Mouse (Mus musculus) adrenal gland, postnatal 25 days (tissue): ENCODE measurements around the gene Baz1b. TPM values are rescaled to one million over a fixed set of nuclear protein-coding genes. Genes with fewer than 3 reads are reported as not detected.
"Not testable (repeated sequence)": the region's sequence is repeated elsewhere in the genome, so short reads cannot be mapped to it uniquely, and the experiment has no call there.

Experiments
- DNase-seq: peaks from one replicate; pipeline ENCODE4 v3.0.0; 2021; ENCODE audit warnings: mixed read lengths
- total RNA-seq: library from RNA; stranded (reverse); gene quantifications from 2 replicates; pipeline ENCODE4 v1.2.3, GENCODE M21; 2021

The Baz1b gene
- total RNA-seq, 1 experiment from 2014 or later, result 85.7 TPM

- no peak for DNase-seq
Observed at GRCm38 (mm10) chr5:135179616-135180015, 7.4 kb upstream of the Baz1b start.

DNA sequence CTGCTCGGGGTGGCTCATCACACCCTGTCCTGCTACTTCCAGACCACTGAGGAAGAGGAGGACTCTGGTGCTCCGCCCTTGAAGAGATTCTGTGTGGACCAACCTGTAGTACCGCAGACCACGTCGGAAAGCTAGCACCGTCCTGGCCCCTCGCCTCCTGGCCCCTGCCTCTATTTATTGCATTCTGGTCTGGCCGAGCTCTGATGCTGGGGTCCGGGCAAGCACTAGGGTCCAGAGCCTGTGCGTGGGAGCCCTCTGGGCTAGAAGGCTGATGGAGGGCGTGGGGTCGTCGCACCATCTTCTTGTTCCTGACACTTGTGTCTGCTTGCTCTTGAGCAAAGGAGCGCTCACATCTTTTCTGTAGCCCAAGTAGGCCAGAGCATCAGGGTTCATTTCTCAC is 6.3 kb upstream of the Baz1b start:
- DNase-seq, result no peak

DNA sequence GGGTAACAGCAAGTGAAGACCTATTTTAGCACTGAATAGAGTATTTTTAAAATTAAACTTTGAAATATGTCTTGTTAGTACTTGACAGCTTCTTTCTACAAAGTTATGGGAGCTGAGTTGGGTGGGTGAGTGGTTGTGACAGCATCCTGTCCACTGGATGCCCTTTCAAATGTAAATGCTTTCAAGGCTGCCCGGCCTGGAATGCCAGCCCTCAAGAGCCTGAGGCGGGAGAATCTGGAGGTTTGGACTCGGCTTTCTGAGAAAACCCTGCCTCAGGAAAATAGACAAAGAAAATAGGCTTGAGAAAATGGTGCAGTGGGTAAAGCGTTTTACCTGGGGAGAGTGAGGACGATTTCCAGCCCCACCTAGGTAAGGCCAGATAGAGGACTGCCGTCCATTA is 5.3 kb upstream of the Baz1b start:
- no peak for DNase-seq

DNA sequence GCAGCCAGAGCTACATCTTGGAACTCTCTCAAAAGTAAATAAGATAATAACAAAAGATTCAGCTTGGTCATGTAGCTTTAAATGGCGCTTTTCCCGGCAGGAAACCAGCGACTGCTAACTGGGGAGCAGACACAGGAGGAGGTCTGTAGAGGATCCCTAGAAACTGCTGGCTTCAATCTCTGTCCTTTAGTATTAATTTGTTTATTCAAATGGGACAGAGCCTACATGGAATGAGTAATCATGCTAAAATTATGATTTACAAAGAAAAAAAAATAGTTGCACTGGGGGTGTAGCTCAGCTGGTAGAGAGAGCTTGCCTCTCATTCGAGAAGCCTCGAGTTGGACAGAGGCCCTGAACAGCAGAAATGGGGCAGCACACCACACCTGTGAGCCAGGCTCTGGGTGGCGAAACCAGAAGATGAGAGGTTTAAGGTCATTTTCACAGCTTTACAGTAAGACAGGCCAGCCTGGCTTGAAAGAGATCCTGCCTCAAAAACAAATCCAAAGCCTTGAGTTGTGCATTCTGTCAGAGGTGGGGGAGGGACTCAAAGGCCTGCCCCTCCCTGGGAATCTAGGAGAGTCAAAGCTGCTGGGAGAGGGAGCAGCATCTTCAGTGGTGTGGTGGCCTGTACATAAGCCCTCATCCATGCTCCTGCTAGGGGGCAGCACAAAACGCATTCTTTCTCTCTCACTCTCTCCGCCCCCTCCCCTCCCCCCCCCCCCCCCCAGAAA is 3.8 kb upstream of the Baz1b start:
- DNase-seq, result no peak

DNA sequence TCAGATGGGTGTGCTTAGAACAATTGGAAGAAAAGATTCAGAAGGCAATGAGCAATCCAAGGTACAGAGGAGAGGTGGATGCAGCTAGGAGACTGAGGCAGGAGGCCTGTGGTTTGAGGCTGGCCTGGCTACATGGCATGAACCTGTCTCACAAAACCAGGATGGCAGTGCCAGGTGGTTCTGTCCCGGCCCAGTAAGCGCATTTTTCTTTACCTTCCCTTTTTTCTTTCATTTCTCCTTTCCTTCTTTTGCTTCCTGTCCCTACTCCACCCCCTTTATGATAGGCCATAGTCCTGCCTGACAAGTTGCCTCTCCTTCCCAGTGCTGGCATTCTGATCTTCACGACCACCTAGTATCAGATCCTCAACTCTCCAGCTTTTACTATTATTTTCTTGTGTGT is 2.0 kb upstream of the Baz1b start:
- DNase-seq, result no peak

DNA sequence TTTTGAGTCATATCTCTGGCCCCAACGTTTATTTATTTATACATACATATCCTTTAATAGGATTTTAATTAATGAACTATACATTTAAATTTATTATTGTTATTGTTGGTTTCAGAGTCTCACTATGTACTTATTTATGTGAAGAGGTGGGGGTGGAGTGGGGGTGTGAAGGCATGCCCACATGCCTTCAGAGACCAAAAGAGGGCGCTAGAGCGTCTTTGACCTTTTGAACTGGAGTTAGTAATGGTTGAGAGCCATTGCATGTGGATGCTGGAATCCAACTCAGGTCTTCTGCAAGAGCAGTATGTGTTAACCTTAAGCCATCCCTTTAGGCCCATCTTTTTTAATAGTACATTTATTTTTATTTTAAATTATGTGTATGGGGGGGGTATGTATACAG is 1.5 kb upstream of the Baz1b start:
- DNase-seq, result no peak

DNA sequence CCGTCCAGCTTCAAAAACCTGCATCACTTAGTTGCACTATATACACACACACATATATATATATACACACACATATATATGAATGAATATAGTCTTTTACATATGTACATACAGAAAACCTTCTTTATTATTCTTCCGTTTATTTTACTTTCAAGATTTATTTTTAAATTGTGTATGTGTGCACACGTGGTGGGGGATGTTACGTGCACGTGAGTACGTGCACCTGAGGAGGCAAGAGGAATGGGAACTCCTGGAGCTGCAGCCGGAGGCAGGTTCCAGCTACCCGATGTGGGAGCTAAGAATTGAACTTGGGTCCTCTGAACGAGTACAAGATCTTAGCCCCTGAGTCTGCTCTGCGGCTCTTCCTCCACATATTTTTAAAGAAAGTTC is 838 bp upstream of the Baz1b start:
- DNase-seq, result no peak

GRCm38 (mm10) chr5:135187349-135188213 is 517 bp downstream of the Baz1b start:
- peak; percentile 84 for DNase-seq

DNA sequence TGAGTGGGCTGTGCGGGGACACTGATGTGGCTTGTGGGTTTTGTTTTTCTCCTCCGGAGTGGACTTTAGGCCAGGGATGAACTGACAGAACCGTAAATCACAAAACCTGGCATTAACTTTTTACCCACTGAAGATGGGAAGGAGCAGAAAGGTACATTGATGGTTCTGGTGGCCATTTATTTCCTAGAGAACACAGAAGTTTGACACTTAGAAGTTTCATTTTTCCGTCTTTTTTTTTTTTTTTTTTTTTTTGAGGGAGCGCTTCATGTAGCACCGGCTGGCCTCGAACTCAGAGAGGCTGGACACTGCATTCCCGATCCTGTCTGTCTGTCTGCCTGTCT is 1.1 kb downstream of the Baz1b start:
- no peak for DNase-seq

DNA sequence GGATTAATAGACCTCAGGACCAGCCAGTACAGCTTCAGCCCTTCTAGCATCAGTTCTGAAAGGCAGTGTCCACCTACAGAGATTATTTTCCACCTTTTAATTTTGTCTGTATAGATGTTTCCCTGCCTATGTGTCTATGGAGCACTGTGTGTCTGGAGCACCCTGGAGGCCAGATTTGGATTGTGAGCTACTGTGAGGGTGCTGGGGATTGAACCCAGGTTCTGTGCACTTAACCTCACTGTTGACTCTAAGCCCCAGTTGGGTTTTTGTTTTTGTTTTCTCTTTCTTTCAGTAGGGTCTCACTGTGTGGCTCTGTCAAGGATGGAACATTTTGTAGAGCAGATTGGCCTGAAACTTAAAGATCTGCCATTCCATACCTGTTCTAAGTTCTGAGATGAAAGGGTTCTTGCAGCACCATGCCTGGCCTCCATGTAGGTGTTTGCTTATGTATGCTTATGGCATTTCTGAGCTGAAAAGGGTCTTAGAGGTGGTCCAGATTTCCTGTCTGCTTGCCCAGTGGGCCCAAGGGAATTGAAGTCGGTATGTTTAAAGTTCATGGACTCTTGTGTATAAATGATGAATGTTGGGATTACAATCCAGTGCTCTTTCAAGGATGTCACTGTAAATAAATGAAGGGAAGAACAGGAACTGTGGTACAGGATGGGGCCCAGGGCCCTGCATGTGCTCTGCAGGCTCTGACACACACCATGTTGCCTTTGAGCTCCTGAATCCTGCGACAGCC is 2.4 kb downstream of the Baz1b start:
- no peak for DNase-seq

GRCm38 (mm10) chr5:135191620-135192019 is 4.6 kb downstream of the Baz1b start:
- peak; percentile 41 for DNase-seq

DNA sequence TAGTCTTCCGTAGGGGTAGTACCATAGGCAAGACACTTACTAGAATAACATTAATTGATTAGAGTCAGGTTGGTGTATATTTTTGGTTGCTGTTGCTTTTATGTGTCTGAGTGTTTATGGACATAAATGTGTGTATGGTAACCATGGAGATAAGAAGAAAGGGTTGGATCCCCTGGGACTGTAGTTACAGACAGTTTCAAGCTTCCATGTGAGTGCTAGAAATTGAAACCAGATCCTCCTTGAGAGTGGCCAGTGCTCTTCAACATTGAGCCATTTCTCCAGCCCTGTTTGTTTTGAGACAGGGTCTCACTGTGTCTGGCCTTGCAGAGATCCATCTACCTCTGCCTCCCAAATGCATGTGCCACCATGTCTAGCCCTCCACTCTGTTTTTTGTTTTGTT is 5.4 kb downstream of the Baz1b start:
- no peak for DNase-seq

GRCm38 (mm10) chr5:135196367-135196766 is 9.3 kb downstream of the Baz1b start:
- DNase-seq, result no peak

DNA sequence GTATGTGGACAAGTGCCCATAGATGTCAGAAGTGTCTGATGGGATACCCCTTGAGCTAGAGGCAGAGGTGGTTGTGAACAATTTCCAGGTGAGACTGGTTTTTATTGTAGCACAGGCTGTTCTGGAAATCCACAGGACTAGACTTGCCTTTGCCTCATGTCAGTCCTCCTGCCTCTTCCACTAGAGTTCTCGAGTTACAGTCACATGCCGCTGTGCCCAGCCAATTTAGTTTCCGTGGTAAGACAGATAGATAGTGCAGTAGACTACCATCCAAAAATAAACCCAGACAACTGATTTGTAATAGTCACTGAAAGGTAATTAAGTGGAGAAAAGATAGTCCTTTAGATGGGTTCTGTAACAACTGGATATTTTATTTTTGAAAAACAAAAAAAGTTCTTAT is 15.7 kb downstream of the Baz1b start:
- no peak for DNase-seq

- DNase-seq, result no peak
Observed at GRCm38 (mm10) chr5:135208197-135208596, 21.1 kb downstream of the Baz1b start.

- no peak for DNase-seq
Observed at GRCm38 (mm10) chr5:135216871-135217270, 29.8 kb downstream of the Baz1b start.

- DNase-seq, result no peak
Observed at GRCm38 (mm10) chr5:135220941-135221340, 33.9 kb downstream of the Baz1b start.

- DNase-seq, result no peak
Observed at GRCm38 (mm10) chr5:135222066-135222465, 35.0 kb downstream of the Baz1b start.

- DNase-seq, result no peak
Observed at GRCm38 (mm10) chr5:135224169-135224568, 37.1 kb downstream of the Baz1b start.

DNA sequence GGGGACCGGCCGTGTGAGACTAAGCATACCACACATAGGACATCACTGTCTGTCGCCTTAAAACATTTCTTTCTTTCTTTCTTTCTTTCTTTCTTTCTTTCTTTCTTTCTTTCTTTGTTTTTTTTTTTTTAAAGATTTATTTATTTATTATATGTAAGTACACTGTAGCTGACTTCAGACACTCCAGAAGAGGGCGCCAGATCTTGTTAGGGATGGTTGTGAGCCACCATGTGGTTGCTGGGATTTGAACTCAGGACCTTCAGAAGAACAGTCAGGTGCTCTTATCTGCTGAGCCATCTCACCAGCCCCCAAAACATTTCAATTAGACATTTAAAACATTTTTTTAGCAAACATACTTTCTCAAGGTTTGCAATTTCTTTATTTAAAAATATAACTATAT is 38.8 kb downstream of the Baz1b start:
- not testable (repeated sequence) for DNase-seq

GRCm38 (mm10) chr5:135230186-135230585 is 43.1 kb downstream of the Baz1b start:
- no peak for DNase-seq

DNA sequence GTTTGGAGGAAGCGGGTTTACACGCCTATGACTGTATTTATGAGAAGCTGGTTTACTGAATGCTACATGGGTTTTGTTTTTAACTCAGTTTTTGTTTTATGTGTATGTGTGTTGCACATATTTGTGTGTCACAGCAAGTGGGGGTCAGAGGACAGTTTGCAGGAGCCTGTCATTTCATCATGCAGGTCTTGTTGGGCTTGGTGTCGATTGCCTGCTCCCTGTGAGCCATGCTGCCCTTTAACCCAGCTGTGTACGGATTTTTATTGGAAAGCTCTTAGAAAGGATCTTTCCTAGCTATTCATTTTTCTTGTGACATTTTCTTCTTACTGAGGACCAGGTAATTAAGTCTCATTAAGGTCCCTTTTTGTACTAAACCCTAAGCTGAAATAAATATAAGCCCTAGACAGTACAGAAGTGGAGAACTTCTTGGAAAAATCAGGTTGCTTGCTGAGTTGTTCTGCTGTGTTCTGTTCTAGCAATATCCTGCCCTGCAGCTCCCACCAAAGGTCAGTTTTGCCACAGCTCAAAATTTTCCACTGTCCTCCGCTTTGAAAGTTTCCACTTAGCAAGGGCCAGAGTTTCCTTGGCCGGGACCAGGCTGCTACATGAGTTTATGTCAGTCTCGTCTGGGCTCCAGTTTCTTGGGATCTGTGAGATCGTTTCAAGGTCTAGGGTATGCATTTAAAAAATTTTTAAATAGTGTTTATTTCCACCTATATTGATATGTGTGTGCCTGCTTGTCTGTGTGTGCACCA is 46.3 kb downstream of the Baz1b start:
- no peak for DNase-seq
